Mouse (Mus musculus) midbrain, embryonic 14.5 days (tissue): ENCODE measurements around the gene Sh2b2. TPM values are rescaled to one million over a fixed set of nuclear protein-coding genes. Genes with fewer than 3 reads are reported as not detected.

Source experiments
- polyA plus RNA-seq: library from polyadenylated mRNA; unstranded; fragments of >200 nt; fragmentation: Nextera tagmentation; extraction: Ambion mirVana; gene quantifications from 2 replicates; pipeline ENCODE4 v1.2.1, GENCODE M21; 2014

Gene Sh2b2
- polyA plus RNA-seq, 1 experiment from 2014 or later, result 23.9 TPM

Other genes with a start within 250 kb of the Sh2b2 start
- not detected in 2 replicates for gene Upk3b, start 208.1 kb downstream of the Sh2b2 start, polyA plus RNA-seq
- not detected in 2 replicates for gene Upk3bl, start 192.1 kb downstream of the Sh2b2 start, polyA plus RNA-seq
- gene Rasa4, start 162.6 kb downstream of the Sh2b2 start, polyA plus RNA-seq, result 16.9 and 17.1 TPM in 2 replicates
- gene Polr2j, start 129.9 kb downstream of the Sh2b2 start, polyA plus RNA-seq, result 233 and 265 TPM in 2 replicates
- gene Lrwd1, start 110.5 kb downstream of the Sh2b2 start, polyA plus RNA-seq, result 22.7 and 24.5 TPM in 2 replicates
- gene Alkbh4, start 110.4 kb downstream of the Sh2b2 start, polyA plus RNA-seq, result 16.8 and 20.0 TPM in 2 replicates
- 38.2 and 46.8 TPM in 2 replicates for gene Orai2, start 75.8 kb downstream of the Sh2b2 start, polyA plus RNA-seq
- 60.8 and 67.1 TPM in 2 replicates for gene Prkrip1, start 47.6 kb downstream of the Sh2b2 start, polyA plus RNA-seq